Mouse (Mus musculus): ENCODE data around the gene Lzts2.

The Lzts2 gene

DNA sequence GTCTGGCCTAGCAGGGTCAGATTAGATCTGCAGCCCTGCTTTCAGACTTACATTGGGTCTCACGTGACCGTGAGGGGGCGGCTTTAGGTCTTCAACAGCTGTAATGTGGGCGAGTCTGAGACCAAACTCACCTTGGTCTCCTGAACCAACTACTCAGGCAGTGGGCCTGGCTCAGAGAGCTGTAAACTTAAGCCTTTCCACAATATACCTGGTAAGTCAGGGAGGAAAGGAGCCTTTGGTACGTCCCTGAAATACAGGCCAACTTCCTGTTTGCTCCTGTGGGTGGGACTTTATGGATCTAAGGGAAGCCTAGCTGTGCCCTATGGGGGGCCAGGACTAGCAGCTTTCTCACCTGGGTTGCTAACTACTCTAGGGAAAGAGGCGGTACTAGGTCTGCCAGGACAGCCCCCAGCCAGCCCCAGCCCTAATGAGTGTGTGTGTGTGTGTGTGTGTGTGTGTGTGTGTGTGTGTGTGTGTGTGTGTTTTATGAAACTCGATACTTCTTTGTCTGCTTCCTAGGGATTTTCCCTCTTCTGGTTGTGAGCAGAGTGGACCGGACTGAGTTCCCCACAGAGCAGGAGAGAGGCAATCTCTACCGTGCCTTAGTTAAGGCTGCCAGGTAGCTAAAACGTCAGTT, at the start of gene Lzts2:
Gene Lzts2 (plus strand): TSS at position 80 of the 637 bp plus-strand sequence.
- in situ Hi-C loops (cut with MboI; ENCODE audit: low pct_unique_long_range_greater_than_20kb in 1 of 2, low sequenced_read_pairs in 2 of 2, unreplicated experiment in 1 of 2): no loop called here

- in situ Hi-C loops (cut with MboI; ENCODE audit: low pct_unique_long_range_greater_than_20kb in 1 of 2, low sequenced_read_pairs in 2 of 2, unreplicated experiment in 1 of 2): loop anchor here in 1 of 2 experiments (25.0 kb wide), 1 partner anchor 796 kb away; no protein-coding TSS in a partner anchor
Measured at GRCm38 (mm10) chr19:44965978-44966377, 48.2 kb upstream of the Lzts2 start.

DNA sequence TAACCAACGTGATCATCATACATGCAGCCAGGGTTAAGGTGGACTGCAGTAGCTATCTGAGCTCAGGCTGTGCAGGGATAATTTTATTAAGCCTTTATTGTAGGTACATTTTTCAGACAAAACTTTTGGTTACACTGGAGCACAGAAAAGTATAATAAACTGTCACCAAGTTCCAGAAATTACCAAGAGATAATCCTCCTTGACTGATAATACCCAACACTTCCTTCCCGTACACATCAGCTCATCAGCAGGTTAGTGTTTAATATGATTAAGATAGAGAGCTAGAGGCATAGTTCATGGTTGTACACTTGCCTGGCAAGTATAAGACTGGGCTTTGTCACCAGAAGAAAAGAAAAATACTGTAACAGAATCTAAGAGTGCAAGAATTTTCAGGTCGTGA, 45.9 kb upstream of the Lzts2 start:
- in situ Hi-C loops (cut with MboI; ENCODE audit: low pct_unique_long_range_greater_than_20kb in 1 of 2, low sequenced_read_pairs in 2 of 2, unreplicated experiment in 1 of 2): loop anchor here in 1 of 2 experiments (25.0 kb wide), 1 partner anchor 794 kb away; no protein-coding TSS in a partner anchor

DNA sequence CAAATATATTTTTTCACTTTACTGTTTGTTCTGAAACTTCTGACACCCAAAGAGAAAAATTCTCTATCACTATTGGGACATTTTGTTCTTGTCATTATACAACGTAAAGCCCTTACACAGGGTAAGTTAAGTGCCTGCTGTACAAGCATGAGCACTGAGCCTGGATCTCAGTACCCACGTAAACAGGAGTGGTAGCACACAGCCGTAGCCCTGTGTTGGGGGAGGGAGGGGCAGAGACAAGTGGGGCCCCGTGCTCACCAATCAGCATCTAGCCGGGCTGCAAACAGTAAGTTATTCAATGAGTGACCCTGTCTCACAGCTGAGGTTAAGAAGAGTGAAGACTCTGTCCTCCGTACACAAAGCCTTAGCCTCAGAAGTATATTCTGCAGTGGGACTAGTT, 37.6 kb upstream of the Lzts2 start:
- in situ Hi-C loops (cut with MboI; ENCODE audit: low pct_unique_long_range_greater_than_20kb in 1 of 2, low sequenced_read_pairs in 2 of 2, unreplicated experiment in 1 of 2): no loop called here

GRCm38 (mm10) chr19:44977148-44977547, 37.1 kb upstream of the Lzts2 start:
- in situ Hi-C loops (cut with MboI; ENCODE audit: low pct_unique_long_range_greater_than_20kb in 1 of 2, low sequenced_read_pairs in 2 of 2, unreplicated experiment in 1 of 2): no loop called here

- in situ Hi-C loops (cut with MboI; ENCODE audit: low pct_unique_long_range_greater_than_20kb in 1 of 2, low sequenced_read_pairs in 2 of 2, unreplicated experiment in 1 of 2): no loop called here
Measured at GRCm38 (mm10) chr19:44980787-44981186, 33.4 kb upstream of the Lzts2 start.

- in situ Hi-C loops (cut with MboI; ENCODE audit: low pct_unique_long_range_greater_than_20kb in 1 of 2, low sequenced_read_pairs in 2 of 2, unreplicated experiment in 1 of 2): no loop called here
Measured at GRCm38 (mm10) chr19:44982477-44983115, 31.6 kb upstream of the Lzts2 start.

- in situ Hi-C loops (cut with MboI; ENCODE audit: low pct_unique_long_range_greater_than_20kb in 1 of 2, low sequenced_read_pairs in 2 of 2, unreplicated experiment in 1 of 2): no loop called here
Measured at GRCm38 (mm10) chr19:44983366-44983765, 30.8 kb upstream of the Lzts2 start.

GRCm38 (mm10) chr19:44984420-44984819, 29.8 kb upstream of the Lzts2 start:
- in situ Hi-C loops (cut with MboI; ENCODE audit: low pct_unique_long_range_greater_than_20kb in 1 of 2, low sequenced_read_pairs in 2 of 2, unreplicated experiment in 1 of 2): no loop called here

GRCm38 (mm10) chr19:44985159-44985988, 28.8 kb upstream of the Lzts2 start:
- in situ Hi-C loops (cut with MboI; ENCODE audit: low pct_unique_long_range_greater_than_20kb in 1 of 2, low sequenced_read_pairs in 2 of 2, unreplicated experiment in 1 of 2): no loop called here

GRCm38 (mm10) chr19:44987004-44987403, 27.2 kb upstream of the Lzts2 start:
- in situ Hi-C loops (cut with MboI; ENCODE audit: low pct_unique_long_range_greater_than_20kb in 1 of 2, low sequenced_read_pairs in 2 of 2, unreplicated experiment in 1 of 2): no loop called here

GRCm38 (mm10) chr19:44987851-44988250, 26.4 kb upstream of the Lzts2 start:
- in situ Hi-C loops (cut with MboI; ENCODE audit: low pct_unique_long_range_greater_than_20kb in 1 of 2, low sequenced_read_pairs in 2 of 2, unreplicated experiment in 1 of 2): no loop called here

DNA sequence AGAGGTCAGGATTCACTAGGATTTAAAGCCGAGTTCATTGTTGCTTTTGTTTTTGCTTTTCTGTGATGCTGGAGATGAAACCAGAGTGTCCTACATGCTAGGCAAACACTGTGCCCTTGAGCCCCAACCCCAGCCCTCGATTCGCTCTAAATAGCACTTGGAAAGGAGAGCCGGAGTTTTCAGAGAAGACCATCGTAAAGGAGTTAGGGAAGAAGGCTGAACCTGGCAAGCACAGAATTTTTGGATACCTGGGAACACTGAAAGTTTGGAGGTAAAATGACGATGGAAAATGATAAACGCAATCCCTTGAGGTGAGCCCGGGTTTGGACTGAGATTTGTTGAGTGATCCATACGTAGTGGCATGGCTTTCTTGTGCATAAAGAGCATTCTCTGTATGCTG, 25.9 kb upstream of the Lzts2 start:
- in situ Hi-C loops (cut with MboI; ENCODE audit: low pct_unique_long_range_greater_than_20kb in 1 of 2, low sequenced_read_pairs in 2 of 2, unreplicated experiment in 1 of 2): no loop called here

GRCm38 (mm10) chr19:44988831-44989566, 25.2 kb upstream of the Lzts2 start, which contains the start of gene Sema4g:
TSS of gene Sema4g (plus strand) at chr19:44989101.
- in situ Hi-C loops (cut with MboI; ENCODE audit: low pct_unique_long_range_greater_than_20kb in 1 of 2, low sequenced_read_pairs in 2 of 2, unreplicated experiment in 1 of 2): no loop called here

DNA sequence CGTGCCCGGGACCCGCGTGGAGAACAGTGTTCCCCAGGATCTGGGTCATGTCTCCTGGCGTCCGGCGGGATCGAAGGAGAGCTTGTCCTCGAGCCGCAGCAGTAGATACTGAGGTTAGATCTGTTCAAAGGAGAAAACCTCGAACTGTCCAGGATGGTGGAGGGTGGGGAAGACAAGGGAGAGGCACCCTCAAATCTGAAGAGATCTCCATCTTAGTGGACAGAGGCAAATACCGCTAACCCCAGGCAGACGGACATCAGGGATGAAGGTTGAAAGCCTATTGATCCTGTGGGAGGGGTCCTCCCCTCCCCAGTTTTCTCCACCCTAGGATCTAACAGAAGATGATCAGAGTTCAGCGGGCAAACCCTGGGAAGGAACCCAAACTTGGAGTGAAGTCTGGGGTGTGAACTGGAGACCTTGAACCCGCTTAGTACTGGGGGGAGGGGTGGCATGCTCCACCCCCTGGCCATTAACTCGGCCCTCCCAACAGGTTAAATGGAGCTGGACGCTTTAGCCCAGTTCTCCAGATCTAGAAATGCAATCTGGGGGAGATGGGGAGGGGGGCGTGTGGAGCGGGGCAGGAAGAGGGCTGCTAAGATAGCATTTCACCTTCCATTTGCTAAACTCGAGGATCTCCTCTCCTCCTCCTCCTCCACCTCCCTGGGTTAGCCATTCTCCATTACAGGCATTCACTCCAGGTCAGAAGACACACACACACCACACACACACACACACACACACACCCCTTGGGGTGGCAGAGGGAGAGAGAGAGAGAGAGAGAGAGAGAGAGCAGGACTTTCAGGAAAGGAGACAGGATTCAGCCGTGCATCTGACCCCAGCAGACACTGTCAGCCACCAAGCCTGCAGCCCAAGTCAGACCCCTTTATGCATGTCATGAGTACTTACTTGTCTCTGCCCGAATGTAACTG, 24.4 kb upstream of the Lzts2 start:
- in situ Hi-C loops (cut with MboI; ENCODE audit: low pct_unique_long_range_greater_than_20kb in 1 of 2, low sequenced_read_pairs in 2 of 2, unreplicated experiment in 1 of 2): no loop called here

DNA sequence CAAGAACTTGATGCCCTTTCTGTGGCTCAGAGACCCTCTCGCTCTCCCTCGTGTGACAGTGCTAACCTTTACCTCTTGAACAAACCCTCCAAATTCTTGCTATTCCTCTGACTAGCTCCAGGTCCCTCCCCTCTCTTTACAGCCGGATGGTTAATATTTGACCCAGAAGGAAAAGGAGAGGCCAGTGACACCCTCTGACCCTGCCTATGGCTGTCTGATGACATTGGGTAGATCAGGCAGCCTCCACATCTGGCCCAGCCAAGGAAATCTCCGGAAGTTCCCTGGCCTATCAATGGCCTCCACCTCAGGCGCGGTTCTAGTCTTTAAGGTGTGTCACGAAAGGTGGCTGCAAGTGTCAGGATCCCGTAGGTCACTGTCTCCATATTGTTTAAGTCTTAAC, 23.2 kb upstream of the Lzts2 start:
- in situ Hi-C loops (cut with MboI; ENCODE audit: low pct_unique_long_range_greater_than_20kb in 1 of 2, low sequenced_read_pairs in 2 of 2, unreplicated experiment in 1 of 2): no loop called here

- in situ Hi-C loops (cut with MboI; ENCODE audit: low pct_unique_long_range_greater_than_20kb in 1 of 2, low sequenced_read_pairs in 2 of 2, unreplicated experiment in 1 of 2): no loop called here
Measured at GRCm38 (mm10) chr19:44992246-44992645, 22.0 kb upstream of the Lzts2 start.

DNA sequence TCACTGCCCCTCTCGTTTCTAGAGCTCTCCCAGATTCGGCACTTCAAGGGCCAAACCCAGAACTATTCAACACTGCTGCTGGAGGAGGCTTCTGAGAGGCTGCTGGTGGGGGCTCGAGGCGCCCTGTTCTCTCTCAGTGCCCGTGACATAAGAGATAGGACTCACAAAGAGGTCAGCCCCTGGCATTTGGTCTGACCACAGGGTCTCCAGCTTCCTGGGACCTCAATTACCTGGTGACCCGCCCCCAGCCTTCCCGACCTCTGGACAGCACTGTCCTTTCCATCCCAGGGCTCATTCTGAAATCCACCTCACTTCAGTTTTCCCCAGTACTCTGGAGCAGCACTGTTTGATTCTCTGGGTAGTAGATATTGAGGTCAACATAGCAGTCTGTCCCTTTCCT, 21.5 kb upstream of the Lzts2 start:
- in situ Hi-C loops (cut with MboI; ENCODE audit: low pct_unique_long_range_greater_than_20kb in 1 of 2, low sequenced_read_pairs in 2 of 2, unreplicated experiment in 1 of 2): no loop called here

Data from mouse embryonic stem cell (cell line).